ENCODE assay signal across 8 mouse cellular contexts in the genomic region with DNA sequence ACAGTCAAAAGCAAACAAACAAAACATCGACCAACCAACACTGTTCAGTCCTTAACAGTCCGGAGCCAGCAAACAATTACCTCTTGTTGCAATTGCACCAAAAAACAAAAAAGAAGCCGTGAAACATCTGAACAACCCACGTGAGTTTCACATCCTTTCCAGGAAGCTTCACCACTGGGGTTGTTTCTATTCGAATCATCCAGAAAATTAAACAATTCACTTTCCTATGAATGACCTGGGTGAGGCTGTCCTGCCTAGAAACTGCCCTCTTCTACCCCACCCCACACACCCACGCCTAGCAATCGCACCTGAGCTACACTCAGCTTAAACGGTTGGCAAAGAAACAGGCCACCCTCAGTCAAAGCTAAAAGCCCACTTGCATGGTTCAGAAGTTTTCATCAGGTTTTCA. TPM values are rescaled to one million over a fixed set of nuclear protein-coding genes. Genes with fewer than 3 reads are reported as not detected.
DNase-seq lines count a peak whose midpoint lies in the region; ATAC-seq and TF ChIP-seq lines count a peak whose summit lies in the region.

No protein-coding gene starts in this region.

- no peak overlapping the region for H3ac ChIP-seq in C2C12 (ENCODE audit: control insufficient read depth, insufficient read length, low read depth)

- H3K79me3 ChIP-seq in C2C12 (ENCODE audit: low read depth) = peaks cover 17% of the 10 kb centered on the region

- no peak for TF ChIP-seq CTCF in C2C12 (IDR thresholded peaks at IDR 0.05; ENCODE audit: control insufficient read depth, insufficient read depth, insufficient read length)
- TF ChIP-seq CTCF in intestine, postnatal 0 days (IDR thresholded peaks at IDR 0.05; ENCODE audit: low read depth) = no peak

- no peak for ATAC-seq in intestine, postnatal 0 days
- ATAC-seq in midbrain, embryonic 11.5 days (ENCODE audit: low FRiP score) = peak; percentile 36

- intact Hi-C loops in left cerebral cortex, postnatal 10 days (cut with DNase I) = no loop called here

- peaks cover 27% of the 10 kb centered on the region for H3K36me3 ChIP-seq in C2C12 (ENCODE audit: control insufficient read depth, insufficient read depth)
- peaks cover 31% of the 10 kb centered on the region for H3K36me3 ChIP-seq in erythroblast, embryonic 14.5 days (ENCODE audit: control insufficient read depth)
- H3K36me3 ChIP-seq in intestine, postnatal 0 days (ENCODE audit: control insufficient read depth, insufficient read depth) = peaks cover 14% of the 10 kb centered on the region
- no peaks in the 10 kb centered on the region for H3K36me3 ChIP-seq in midbrain, embryonic 11.5 days (ENCODE audit: control insufficient read depth, insufficient read depth, low read length)

- 5% methylated on average over 8 of the region's 8 CpGs for WGBS in intestine, postnatal 0 days
- WGBS in midbrain, embryonic 11.5 days = 46% methylated on average over 8 of the region's 8 CpGs

- DNase-seq in cerebellum, adult 11-12 months = peak; percentile 49
- DNase-seq in cerebellum, postnatal 14 days = no peak
- DNase-seq in midbrain, embryonic 11.5 days (ENCODE audit: low spot score, missing footprints) = peak; percentile 87
- DNase-seq in layer of hippocampus, postnatal 36 days = no peak
- no peak for DNase-seq in left cerebral cortex, postnatal 10 days (ENCODE audit: extremely low spot score in 1 of 2, low spot score in 2 of 2)

- peak overlapping the region; percentile 91; the same call in 1 of the 2 replicates for H3K9ac ChIP-seq in intestine, postnatal 0 days (ENCODE audit: low read depth, low read length)
- peak overlapping the region; percentile 86 for H3K9ac ChIP-seq in midbrain, embryonic 11.5 days (ENCODE audit: low read length)

- peaks cover 47% of the 10 kb centered on the region for H3K4me1 ChIP-seq in erythroblast, embryonic 14.5 days (ENCODE audit: control insufficient read depth)
- no peaks in the 10 kb centered on the region for H3K4me1 ChIP-seq in intestine, postnatal 0 days (replicated peaks; ENCODE audit: control insufficient read depth, insufficient read depth, low read length)
- peaks cover 9% of the 10 kb centered on the region; the same call in 1 of the 2 replicates for H3K4me1 ChIP-seq in midbrain, embryonic 11.5 days (ENCODE audit: control insufficient read depth, insufficient read depth, low read length)

- peaks cover 36% of the 10 kb centered on the region for H3K79me2 ChIP-seq in C2C12 (ENCODE audit: control insufficient read depth, insufficient read depth)

- H3K4me3 ChIP-seq in C2C12 (ENCODE audit: insufficient read depth, poor library complexity, severe bottlenecking) = peak overlapping the region; percentile 57
- peak overlapping the region; percentile 97 for H3K4me3 ChIP-seq in erythroblast, embryonic 14.5 days (replicated peaks)
- H3K4me3 ChIP-seq in intestine, postnatal 0 days (ENCODE audit: low read depth, low read length) = peak overlapping the region; percentile 87
- peak overlapping the region; percentile 73 for H3K4me3 ChIP-seq in midbrain, embryonic 11.5 days (ENCODE audit: low read depth, low read length)

- H3K9me3 ChIP-seq in erythroblast, embryonic 14.5 days (ENCODE audit: control insufficient read depth, low read length) = no peaks in the 10 kb centered on the region
- no peaks in the 10 kb centered on the region for H3K9me3 ChIP-seq in intestine, postnatal 0 days (ENCODE audit: control insufficient read depth)
- no peaks in the 10 kb centered on the region for H3K9me3 ChIP-seq in midbrain, embryonic 11.5 days (ENCODE audit: control insufficient read depth, low read length)

- no peaks in the 10 kb centered on the region for H3K27me3 ChIP-seq in C2C12 (ENCODE audit: control insufficient read depth, insufficient read depth, insufficient read length)
- H3K27me3 ChIP-seq in erythroblast, embryonic 14.5 days (ENCODE audit: control insufficient read depth) = no peaks in the 10 kb centered on the region
- no peaks in the 10 kb centered on the region for H3K27me3 ChIP-seq in intestine, postnatal 0 days (replicated peaks; ENCODE audit: control insufficient read depth, insufficient read depth, low read length)
- no peaks in the 10 kb centered on the region for H3K27me3 ChIP-seq in midbrain, embryonic 11.5 days (ENCODE audit: control insufficient read depth, insufficient read depth, low read length)

- H3K27ac ChIP-seq in intestine, postnatal 0 days (ENCODE audit: low read depth, low read length) = peak overlapping the region; percentile 96
- H3K27ac ChIP-seq in midbrain, embryonic 11.5 days (ENCODE audit: low read depth, low read length) = no peak overlapping the region

- peak overlapping the region; percentile 80 for H3K4me2 ChIP-seq in intestine, postnatal 0 days (replicated peaks; ENCODE audit: low read depth)
- H3K4me2 ChIP-seq in midbrain, embryonic 11.5 days = peak overlapping the region; percentile 69

TF ChIP-seq in C2C12, 6 proteins besides CTCF, POLR2A, EP300 and RAD21:
- TF ChIP-seq MYOG (IDR thresholded peaks at IDR 0.05; ENCODE audit: control insufficient read depth, extremely low read depth, insufficient read length) (no peak), MYOD1 (IDR thresholded peaks at IDR 0.05; ENCODE audit: control insufficient read depth, insufficient read length, low read depth) (no peak), CEBPB (IDR thresholded peaks at IDR 0.05; ENCODE audit: low read depth) (no peak), FOSL1 (IDR thresholded peaks at IDR 0.05; ENCODE audit: insufficient read depth, low read length, poor library complexity, severe bottlenecking) (no peak), USF1 (IDR thresholded peaks at IDR 0.05; ENCODE audit: low read depth) (no peak), MAX (IDR thresholded peaks at IDR 0.05) (no peak)

RNA-seq across cellular contexts. Expression of gene Sri, which starts 9.8 kb away (rescaled TPM):
- polyA plus RNA-seq in C2C12 (2012; fragmentation: generic; extraction: Trizol) = 168 TPM
- polyA plus RNA-seq in erythroblast, embryonic 14.5 days (2012) = 31.3 and 38.7 TPM in 2 replicates
- polyA plus RNA-seq in intestine, postnatal 0 days (2015; fragmentation: Nextera tagmentation; extraction: Ambion mirVana) = 322 and 324 TPM in 2 replicates
- 162 and 167 TPM in 2 replicates for polyA plus RNA-seq in midbrain, embryonic 11.5 days (2014; fragmentation: Nextera tagmentation; extraction: Ambion mirVana)
- 100 to 1,000 TPM; 107 to 111 TPM for total RNA-seq in layer of hippocampus, postnatal 36 days (2021)
- 100 to 1,000 TPM; 124 to 125 TPM for total RNA-seq in left cerebral cortex, postnatal 10 days (2021)

Comparison
In these comparisons a context has a peak if more than half of its experiments do, and no peak if none do; other contexts are left out.
1. DNase-seq: peak in cerebellum, adult 11-12 months (single experiment) and midbrain, embryonic 11.5 days (single experiment); none in cerebellum, postnatal 14 days (0 of 2), layer of hippocampus, postnatal 36 days (0 of 2) and left cerebral cortex, postnatal 10 days (0 of 2).
2. Peak in every context shown above with its lines, with median percentiles within 50 percentile points of each other: H3K4me3 ChIP-seq.